Comparison of ENCODE assay signal across 9 mouse cellular contexts in the genomic region with DNA sequence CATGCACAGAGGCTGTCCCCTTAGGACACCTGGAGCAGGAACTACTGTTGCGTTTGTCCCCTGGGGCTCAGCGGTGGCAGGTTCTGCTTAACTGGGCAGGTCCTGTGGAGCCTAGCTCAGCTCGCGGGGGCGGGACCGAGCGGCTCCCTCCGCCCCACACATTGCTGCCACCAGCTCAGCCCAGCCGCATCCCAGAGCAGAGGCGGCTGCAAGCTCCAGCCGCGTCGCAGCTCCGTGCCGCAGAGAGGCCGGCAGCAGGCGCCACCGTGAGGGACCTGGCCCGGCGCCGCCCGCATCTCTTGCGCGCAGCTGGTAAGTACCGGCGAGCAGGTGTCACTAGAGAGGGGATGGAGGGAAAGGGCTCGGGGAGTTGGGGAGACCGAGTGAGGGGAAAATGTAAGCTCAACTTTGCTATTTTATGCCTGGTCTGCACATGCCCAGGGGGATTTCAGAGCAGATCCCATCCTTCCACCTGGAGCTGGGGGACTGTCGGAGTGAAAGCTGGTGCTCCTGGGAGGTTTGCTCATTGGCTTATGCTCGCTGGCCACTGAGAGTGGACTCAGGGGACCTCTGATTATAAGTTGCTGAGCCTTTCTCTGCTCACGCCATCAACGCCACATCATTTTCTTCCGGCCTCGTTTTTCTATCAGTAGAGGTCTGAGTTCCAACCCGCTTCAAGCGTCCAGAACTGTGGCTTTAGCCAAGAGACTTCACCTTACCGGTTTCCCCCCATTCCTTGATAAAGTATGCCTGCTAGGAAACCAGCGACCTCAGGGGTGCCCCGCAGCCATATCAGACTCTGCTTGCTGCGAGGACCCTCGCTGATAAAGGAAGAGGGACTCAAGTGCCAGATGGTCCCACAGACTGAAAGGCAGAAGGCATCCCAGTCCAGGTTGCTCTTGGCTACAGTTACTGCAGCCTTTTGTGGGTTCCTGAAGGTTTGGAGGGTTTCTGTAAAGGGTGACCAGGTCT. TPM values are rescaled to one million over a fixed set of nuclear protein-coding genes. Genes with fewer than 3 reads are reported as not detected.
DNase-seq lines count a peak whose midpoint lies in the region; ATAC-seq lines count a peak whose summit lies in the region.
"Had no signal": no experiment of that assay in that cellular context is flagged by ENCODE, and none has a peak within 500 bp of the region (broad histone marks: within the 10 kb centered on the region; RNA-seq: fewer than 3 reads in every experiment).

A gene (plus strand): TSS at position 86 of the 972 bp plus-strand sequence.

- peak within 1 kb of the TSS; percentile 37 for H3K4me3 ChIP-seq in intestine, embryonic 15.5 days (replicated peaks)
- H3K4me3 ChIP-seq: erythroblast, embryonic 14.5 days had no signal

- 0 out of 2 replicates have a peak within 1 kb of the TSS, but pooled peaks have one; percentile 17 for H3K9ac ChIP-seq in intestine, embryonic 15.5 days

- peak within 1 kb of the TSS; percentile 84 for H3K4me2 ChIP-seq in intestine, embryonic 15.5 days (replicated peaks)

- H3K27ac ChIP-seq in intestine, embryonic 15.5 days: no peak within 1 kb of the TSS

- peak; percentile 95 for ATAC-seq in intestine, embryonic 15.5 days

- no peaks in the 10 kb centered on the region for H3K36me3 ChIP-seq in intestine, embryonic 15.5 days

- peaks cover 3% of the 10 kb centered on the region; the same call in 1 of the 2 replicates for H3K27me3 ChIP-seq in intestine, embryonic 15.5 days (replicated peaks)

- peaks cover 7% of the 10 kb centered on the region; the same call in 1 of the 2 replicates for H3K4me1 ChIP-seq in intestine, embryonic 15.5 days (replicated peaks)

- WGBS in intestine, embryonic 15.5 days: 2% methylated on average over 41 of the region's 41 CpGs

- H3K9me3 ChIP-seq in intestine, embryonic 15.5 days: no peaks in the 10 kb centered on the region

- DNase-seq in adrenal gland, adult (ENCODE audit: inconsistent age in 2 of 2, low spot score in 1 of 2): peak; percentile 43 to 71
- DNase-seq in cerebellum, postnatal 25 days: peak; percentile 87 to 89
- peak; percentile 72 for DNase-seq in frontal cortex, postnatal 36 days (ENCODE audit: low spot score in 2 of 2)
- peak; percentile 19 to 57 for DNase-seq in left cerebral cortex, adult 9 months (ENCODE audit: low spot score in 2 of 2)
- DNase-seq in lung, postnatal 4 days: peak; percentile 63 to 79
- DNase-seq in right cerebral cortex, postnatal 10 days (ENCODE audit: low spot score in 2 of 2): peak; percentile 66
- DNase-seq in urinary bladder, postnatal 25 days (ENCODE audit: low spot score): peak; percentile 12

RNA-seq across cellular contexts. Expression of the gene that starts here (rescaled TPM):
- 1.8 and 1.9 TPM in 2 replicates for polyA plus RNA-seq in intestine, embryonic 15.5 days (2015; fragmentation: Nextera tagmentation; extraction: Ambion mirVana)
- polyA plus RNA-seq: erythroblast, embryonic 14.5 days had no signal

Comparison
In these comparisons a context has a peak if more than half of its experiments do, and no peak if none do; other contexts are left out.
1. DNase-seq: peak in every context shown above with its lines; median percentile 88 in cerebellum, postnatal 25 days; 72 in frontal cortex, postnatal 36 days; 71 in lung, postnatal 4 days; 66 in right cerebral cortex, postnatal 10 days; 57 in adrenal gland, adult; 38 in left cerebral cortex, adult 9 months; 12 in urinary bladder, postnatal 25 days.